Comparison of ENCODE assay signal across 26 mouse cellular contexts in genomic region chr3:92827108-92827507, GRCm38 (mm10). TPM values are rescaled to one million over a fixed set of nuclear protein-coding genes. Genes with fewer than 3 reads are reported as not detected.
"Had no signal": no experiment of that assay in that cellular context is flagged by ENCODE, and none has a peak within 500 bp of the region (broad histone marks: within the 10 kb centered on the region; RNA-seq: fewer than 3 reads in every experiment).

TSS of gene Kprp (minus strand) at chr3:92827247.

- H3K4me3 ChIP-seq: kidney, embryonic 15.5 days; left cerebral cortex, adult 2 months; limb, embryonic 12.5 days; liver, embryonic 12.5 days; liver, embryonic 15.5 days; lung, embryonic 15.5 days; megakaryocyte, embryonic 14.5 days; midbrain, embryonic 10.5 days; midbrain, embryonic 13.5 days; myocyte; neural tube, embryonic 13.5 days; stomach, embryonic 15.5 days had no signal

- DNase-seq: kidney, adult 8-10 months; kidney, postnatal 10 days; kidney, postnatal 36 days; layer of hippocampus, postnatal 36 days; liver; retina, postnatal 1 day; right cerebral cortex, postnatal 25 days; spleen, adult 18-20 months; thymus, adult 18-20 months; thymus, postnatal 36 days had no signal

- ATAC-seq: intestine, postnatal 0 days; liver, embryonic 12.5 days; midbrain, embryonic 13.5 days; midbrain, embryonic 16.5 days had no signal

- H3K27me3 ChIP-seq: kidney, embryonic 15.5 days; limb, embryonic 12.5 days; liver, embryonic 12.5 days; liver, embryonic 15.5 days; lung, embryonic 15.5 days; megakaryocyte, embryonic 14.5 days; midbrain, embryonic 13.5 days; neural tube, embryonic 13.5 days; stomach, embryonic 15.5 days had no signal

- H3K9ac ChIP-seq: kidney, embryonic 15.5 days; limb, embryonic 12.5 days; liver, embryonic 12.5 days; liver, embryonic 15.5 days; lung, embryonic 15.5 days; midbrain, embryonic 13.5 days; neural tube, embryonic 13.5 days; stomach, embryonic 15.5 days had no signal

- H3K36me3 ChIP-seq: kidney, embryonic 15.5 days; limb, embryonic 12.5 days; liver, embryonic 12.5 days; liver, embryonic 15.5 days; lung, embryonic 15.5 days; midbrain, embryonic 10.5 days; midbrain, embryonic 13.5 days; neural tube, embryonic 13.5 days; stomach, embryonic 15.5 days had no signal

- H3K4me2 ChIP-seq: kidney, embryonic 15.5 days; limb, embryonic 12.5 days; liver, embryonic 12.5 days; liver, embryonic 15.5 days; lung, embryonic 15.5 days; midbrain, embryonic 13.5 days; neural tube, embryonic 13.5 days; stomach, embryonic 15.5 days had no signal

- H3K9me3 ChIP-seq: kidney, embryonic 15.5 days; limb, embryonic 12.5 days; liver, embryonic 15.5 days; lung, embryonic 15.5 days; midbrain, embryonic 10.5 days; midbrain, embryonic 13.5 days; neural tube, embryonic 13.5 days; stomach, embryonic 15.5 days had no signal

- H3K27ac ChIP-seq: kidney, embryonic 15.5 days; left cerebral cortex, adult 2 months; limb, embryonic 12.5 days; liver, embryonic 12.5 days; liver, embryonic 15.5 days; lung, embryonic 15.5 days; midbrain, embryonic 10.5 days; midbrain, embryonic 13.5 days; neural tube, embryonic 13.5 days; stomach, embryonic 15.5 days had no signal

- H3K4me1 ChIP-seq: kidney, embryonic 15.5 days; limb, embryonic 12.5 days; liver, embryonic 12.5 days; liver, embryonic 15.5 days; lung, embryonic 15.5 days; megakaryocyte, embryonic 14.5 days; midbrain, embryonic 10.5 days; midbrain, embryonic 13.5 days; neural tube, embryonic 13.5 days; stomach, embryonic 15.5 days had no signal

RNA-seq across cellular contexts. Expression of gene Kprp, which starts in this region (rescaled TPM):
- polyA plus RNA-seq: intestine, postnatal 0 days; kidney, embryonic 15.5 days; limb, embryonic 12.5 days; liver, embryonic 12.5 days; liver, embryonic 15.5 days; lung, embryonic 15.5 days; midbrain, embryonic 10.5 days; midbrain, embryonic 13.5 days; midbrain, embryonic 16.5 days; myocyte; neural tube, embryonic 13.5 days; testis, adult 2 months; urinary bladder, adult 2 months had no signal
